Mouse (Mus musculus) c-Kit-positive CD71-positive TER-119-negative erythroid progenitor cells, embryonic 14.5 days (primary cell): Measurements from ENCODE around the gene Klrg2.

Experiments used
- DNase-seq: peaks from one replicate; pipeline ENCODE4 v3.0.0-alpha.2; 2013; ENCODE audit warnings: low read depth

Klrg2 gene

DNA sequence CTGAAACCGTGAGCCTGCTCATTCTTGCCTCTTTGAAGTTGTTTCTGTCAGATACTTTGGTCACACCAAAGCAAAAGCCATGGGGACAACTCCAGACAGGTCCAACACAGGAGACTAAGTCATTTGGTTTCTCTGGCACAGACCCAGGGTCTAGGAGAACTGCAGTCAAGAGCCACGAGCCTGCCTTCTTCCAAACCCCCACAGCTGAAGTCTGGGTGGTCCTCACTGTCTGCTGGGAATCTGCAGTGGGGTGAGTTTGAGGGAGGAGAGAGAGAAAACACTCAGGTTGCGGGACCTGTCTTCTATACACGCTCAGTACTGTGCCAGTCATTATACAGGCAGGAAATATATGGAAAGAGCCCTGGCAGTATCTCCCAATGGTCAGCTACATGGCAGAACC lies 9.6 kb downstream of the Klrg2 start:
- no peak for DNase-seq

DNA sequence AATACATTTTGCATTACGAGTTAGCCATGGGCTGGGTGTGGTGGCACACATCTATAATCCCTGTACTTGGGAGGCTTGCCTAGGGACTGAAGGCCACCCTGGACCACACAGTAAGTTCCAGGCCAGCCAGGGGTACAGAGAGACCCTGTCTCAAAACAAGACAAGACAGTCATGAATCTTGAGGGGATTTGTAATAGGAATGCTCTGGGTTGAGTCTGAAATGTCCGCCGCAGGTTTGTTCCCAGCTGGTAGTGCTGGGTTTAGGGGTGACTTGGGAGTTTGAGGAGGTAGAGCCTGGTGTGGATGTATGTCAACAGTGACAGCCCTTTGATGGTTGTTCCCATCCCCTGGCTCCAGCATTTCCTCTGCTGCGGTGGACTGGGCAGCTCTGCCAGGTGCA lies 10.0 kb downstream of the Klrg2 start:
- DNase-seq = no peak

DNA sequence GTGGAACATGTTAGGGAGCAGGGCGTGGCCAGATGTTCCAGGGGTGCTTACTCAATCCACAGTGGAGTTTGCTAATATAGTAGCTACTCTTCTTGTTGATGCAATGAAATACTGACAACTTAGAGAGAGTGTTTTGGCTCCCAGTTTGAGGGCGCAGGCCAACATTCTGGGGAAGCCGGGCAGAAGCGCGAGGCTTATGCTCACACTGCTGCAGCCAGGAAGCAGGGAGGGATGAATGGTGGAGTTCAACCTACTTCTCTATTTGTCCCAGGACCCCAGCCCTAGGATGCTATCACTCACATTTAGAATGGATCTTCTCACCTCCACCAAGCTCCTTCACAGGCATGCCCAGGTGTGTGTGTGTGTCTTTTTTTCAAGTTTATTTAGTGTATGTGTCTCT lies 11.0 kb downstream of the Klrg2 start:
- DNase-seq = no peak

DNA sequence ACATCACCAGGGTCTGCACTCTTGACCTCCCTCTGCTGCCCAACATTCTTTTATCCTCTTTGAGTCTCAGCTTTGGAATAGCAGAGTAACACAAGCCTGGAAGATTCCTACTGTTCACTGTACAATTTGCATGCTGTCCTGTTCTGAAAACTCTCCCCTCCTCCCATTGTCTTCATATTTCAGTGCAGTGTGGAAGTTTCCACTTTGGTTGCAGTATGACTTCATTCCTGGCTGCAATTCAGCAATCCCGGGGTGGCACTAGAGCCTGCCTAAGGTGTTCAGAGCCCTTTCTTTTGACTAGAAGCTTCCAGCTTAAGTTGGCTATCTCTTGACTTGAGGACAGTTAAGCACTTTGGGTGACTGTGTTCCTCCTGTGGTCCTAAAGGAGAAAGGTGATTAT lies 12.6 kb downstream of the Klrg2 start:
- DNase-seq = no peak

DNA sequence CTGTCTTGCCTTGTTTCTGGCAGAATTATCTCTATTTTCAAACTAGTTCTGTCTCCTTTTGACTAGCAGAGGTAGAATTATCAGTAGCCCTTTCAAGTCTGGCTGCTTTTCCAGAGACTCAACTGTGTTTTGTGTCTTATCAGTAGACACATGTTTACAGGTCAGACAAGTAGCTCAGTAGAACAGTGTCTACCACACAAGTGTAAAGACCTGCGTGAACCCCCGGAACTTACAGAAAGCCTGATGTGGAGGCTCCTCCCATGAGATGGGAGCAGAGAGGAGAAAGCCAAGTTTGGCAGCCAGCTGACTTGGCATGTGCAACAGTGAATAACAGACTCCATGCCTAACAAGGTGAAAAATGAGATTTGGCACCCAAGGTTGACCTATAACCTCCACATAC lies 13.6 kb downstream of the Klrg2 start:
- DNase-seq = peak; percentile 68

DNA sequence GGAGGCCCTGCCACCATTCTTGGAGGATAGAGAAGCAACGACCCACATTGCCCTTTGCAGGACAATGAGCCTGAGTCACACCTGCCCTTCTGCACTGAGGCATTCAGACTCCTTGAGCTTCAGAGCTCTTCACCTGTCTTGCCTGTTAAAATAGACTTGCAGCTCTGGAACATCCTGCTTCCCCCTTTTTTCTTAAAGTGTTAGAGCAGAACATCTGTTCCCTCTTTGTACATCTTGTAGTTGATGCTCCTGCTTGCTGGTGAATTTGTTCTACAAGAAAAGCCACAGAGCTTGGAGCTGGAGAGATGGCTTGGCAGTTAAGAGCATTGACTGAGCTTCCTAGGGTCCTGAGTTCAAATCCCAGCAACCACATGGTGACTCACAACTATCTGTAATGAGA lies 14.6 kb downstream of the Klrg2 start:
- no peak for DNase-seq

DNA sequence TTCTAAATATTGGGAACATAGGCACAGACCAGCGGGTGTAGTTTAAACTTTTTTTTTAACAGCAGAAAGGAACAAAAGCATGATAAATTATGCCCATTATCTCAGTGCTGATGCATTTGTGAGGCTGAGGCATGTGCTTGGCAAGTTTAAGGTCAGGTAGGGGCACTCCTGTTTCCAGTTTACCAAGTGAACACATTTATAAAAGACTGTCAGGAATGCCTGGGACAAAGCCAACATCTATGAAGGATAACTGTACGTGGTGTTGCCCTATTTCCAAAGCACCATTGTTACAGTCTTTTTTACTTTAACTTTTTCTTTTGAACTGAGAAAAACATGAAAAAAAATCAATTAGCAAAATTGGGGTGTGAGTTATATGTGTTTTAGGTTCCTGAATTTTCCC lies 27.1 kb downstream of the Klrg2 start:
- no peak for DNase-seq

DNA sequence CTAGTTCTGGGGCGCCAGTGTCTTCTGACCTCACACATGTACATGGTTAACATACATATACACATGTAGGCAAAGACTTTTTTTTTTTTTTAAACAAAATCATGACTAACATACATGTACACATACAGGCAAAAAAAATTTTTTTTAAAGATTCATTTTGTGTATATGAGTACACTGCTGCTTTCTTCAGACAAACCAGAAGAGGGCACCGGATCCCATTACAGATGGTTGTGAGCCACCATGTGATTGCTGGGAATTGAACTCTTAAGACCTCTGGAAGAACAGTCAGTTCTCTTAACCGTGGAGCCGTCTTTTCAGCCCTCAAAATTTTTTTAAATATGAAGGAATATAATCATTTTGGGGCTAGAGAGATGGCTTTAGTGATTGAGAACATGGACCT lies 39.6 kb downstream of the Klrg2 start:
- no peak for DNase-seq

DNA sequence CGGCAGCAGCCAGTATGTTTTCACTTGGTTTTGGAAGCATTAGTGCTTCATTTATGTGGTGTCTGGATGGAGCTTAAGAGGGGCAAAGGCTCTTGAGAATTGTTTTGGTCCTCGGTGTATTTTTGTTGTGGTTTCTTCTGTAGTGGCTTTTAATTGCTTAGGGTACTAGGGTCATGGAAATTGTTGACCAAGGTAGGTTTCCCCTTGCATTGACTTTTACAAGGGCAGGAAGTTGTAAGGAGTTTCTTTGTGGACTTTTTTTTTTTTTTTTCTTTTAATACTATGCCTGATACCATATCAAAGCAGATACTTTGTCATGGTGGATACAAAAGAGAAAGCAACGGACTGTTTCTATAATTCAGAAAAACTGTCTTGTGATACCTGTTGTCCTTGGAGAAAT lies 55.3 kb downstream of the Klrg2 start:
- DNase-seq = no peak

DNA sequence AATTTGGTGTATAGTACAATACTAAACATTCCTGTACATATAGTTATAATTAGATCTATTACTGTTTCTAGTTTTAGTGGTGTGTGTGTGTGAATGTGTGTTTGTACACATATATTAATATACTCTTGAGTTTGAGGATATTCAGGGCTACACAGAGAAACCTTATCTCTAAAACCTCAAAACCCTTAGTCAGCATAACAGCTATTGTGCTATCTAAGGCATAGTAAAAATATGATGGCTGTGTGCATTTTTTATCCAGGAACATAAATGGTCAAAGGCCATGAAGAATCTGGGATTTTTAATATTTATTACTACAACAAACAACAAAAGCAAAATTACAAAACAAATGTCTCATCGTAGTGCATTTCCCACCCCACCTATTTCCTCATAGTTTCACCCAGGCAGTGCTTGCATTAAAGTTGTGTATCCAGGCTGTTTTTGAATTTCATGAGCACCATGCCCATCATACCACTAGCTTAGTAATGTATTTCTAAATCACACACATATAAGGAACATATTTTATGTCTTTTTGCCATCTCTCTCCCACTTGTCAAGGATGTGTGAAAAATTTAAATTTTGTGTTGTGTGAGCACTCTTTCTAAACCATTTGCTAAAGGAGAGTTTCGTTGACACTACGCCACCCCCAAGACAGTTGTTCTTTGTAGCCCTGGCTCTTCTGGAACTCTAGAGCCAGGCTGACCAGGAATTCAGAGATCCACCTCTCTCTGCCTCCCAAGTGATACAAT lies 56.8 kb downstream of the Klrg2 start:
- no peak for DNase-seq

DNA sequence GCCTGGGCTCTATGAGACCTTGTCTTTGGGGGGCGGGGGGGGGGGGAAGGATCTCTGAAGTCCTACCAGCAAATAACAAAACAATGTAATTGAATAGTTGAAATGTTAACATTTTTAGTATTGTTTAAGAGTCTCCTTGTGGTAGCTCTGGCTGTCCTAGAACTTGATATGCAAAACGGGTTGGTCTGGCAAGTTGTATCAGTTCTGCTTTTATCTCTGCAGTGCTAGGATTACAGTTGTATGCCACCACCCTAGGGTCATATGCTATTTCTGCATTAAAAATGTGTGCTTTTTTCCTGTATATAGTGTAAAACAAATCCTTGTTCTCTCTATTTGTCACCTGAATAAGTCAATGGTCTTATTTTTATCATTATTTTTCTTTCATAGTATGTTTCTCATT lies 60.9 kb downstream of the Klrg2 start:
- DNase-seq = no peak
